Mouse (Mus musculus): ENCODE results near the gene Myl12a.

The Myl12a gene

DNA sequence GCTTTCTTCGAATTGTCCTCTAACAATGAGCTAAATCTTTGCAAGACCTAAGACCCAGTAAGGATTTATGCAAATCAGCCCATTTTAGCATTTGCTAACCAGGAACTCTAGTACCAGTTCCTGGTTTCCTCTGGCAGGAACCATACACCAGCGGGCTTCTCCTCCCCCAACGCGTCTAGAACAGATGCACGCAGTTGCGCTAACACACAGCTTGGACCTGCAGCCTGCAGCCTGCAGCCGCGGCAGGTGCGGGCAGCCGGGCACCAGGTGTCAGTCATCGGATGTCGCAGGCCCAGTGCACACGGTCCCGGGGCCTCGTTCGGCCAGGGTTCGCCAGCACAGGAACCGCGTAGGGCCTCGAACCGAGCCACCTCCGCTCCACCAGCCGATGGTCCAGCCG is 12.7 kb downstream of the Myl12a start:
- DNase-seq (ENCODE audit: low read depth in 1 of 2, low spot score in 2 of 2): no peak

DNA sequence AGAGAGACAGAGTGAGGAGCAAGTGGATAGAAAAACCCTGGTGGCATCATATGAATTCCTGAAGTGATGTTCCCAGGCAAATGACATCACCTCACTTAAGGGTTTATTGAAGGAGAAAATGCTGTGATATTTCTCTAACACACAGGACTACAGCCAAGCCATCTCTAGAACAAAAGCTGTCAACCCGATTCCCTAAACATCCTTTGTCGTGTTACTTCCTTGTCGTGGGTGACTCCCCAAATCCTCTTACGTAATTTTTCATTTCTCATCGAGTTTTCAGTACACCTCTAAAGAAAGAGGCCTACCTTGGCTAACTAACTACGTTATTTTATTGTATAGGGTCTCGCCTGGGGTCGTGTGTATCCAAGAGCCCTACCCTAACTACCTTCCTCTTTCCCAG is 13.2 kb downstream of the Myl12a start:
- DNase-seq (ENCODE audit: low read depth in 1 of 2, low spot score in 2 of 2): no peak

DNA sequence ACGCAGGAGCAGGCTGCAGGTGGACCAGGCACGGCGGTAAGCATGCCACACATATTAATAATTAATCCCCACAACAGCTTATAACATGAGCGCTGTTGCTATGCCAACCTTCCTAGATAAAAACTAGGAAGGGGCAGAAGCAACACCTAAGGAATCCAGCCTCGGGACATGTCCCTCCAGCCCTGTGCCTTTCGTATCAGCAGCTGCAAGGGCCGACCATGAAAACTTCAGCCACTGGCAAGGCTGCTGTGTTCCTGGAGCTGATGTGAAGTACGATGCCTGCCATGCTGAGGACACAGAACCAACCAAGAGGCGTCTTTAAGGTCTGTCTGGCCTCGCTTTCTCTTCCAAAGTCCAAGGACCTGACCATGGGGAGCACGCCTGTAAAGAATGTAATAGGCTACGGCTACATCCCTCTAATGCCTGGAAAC is 14.3 kb downstream of the Myl12a start:
- DNase-seq (ENCODE audit: low read depth in 1 of 2, low spot score in 2 of 2): no peak

DNA sequence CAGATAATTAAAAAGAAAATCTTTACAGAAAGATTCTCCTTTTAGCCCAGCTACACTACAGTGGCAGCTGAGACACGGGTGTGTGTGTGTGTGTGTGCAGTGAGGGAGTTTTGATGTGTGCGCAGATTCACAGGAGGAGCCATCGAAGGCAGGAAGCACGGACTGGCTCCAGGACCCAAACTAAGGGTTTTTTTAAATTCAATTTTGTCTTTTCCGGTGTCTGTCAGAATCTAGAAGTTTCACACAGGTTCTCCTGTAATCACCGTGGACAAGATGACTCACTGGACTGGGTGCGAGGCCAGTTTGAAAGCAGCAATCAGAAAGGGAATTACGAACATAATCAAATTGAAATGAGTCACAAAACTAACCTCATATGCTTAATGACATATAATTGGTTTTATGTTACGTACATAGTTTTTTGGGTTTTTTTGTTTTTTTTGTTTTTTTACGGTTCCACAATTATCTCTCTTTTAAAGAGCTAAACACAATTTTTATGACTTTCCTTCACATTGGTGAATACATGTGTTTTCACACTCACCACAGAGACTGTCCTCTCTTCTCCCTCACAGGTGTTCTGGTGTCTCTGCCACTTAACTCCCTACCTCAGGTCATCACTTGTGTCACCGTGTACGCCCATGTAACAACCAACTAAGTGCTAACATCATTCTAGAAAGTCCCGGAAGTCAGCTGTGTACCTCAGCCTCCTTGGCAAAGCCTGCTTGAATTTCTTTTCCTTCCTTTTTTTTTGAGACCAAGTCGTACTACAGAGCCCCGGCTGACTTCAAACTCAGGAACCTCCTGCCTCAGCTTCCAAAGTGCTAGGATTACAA is 15.6 kb downstream of the Myl12a start:
- DNase-seq (ENCODE audit: low read depth in 1 of 2, low spot score in 2 of 2): no peak

DNA sequence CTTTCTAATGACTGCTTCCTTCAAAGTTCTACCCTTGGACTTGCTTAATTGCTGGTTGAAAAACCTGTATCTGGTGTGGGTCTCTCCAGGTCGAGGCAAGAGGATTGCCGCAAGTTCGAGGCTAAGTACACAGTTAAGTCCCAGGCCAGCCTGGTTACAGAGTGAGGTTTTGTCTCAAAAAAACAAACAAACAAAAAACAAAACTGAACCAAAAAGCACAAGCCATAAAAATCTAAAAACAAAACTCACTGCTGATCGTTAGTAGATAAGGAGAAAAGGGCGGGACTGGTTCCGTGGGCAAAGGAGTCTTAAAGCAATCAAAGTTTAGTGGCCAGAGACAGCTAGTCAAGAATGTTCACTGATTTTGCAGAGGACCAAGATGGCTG is 16.3 kb downstream of the Myl12a start:
- no peak for DNase-seq (ENCODE audit: low read depth in 1 of 2, low spot score in 2 of 2)

DNA sequence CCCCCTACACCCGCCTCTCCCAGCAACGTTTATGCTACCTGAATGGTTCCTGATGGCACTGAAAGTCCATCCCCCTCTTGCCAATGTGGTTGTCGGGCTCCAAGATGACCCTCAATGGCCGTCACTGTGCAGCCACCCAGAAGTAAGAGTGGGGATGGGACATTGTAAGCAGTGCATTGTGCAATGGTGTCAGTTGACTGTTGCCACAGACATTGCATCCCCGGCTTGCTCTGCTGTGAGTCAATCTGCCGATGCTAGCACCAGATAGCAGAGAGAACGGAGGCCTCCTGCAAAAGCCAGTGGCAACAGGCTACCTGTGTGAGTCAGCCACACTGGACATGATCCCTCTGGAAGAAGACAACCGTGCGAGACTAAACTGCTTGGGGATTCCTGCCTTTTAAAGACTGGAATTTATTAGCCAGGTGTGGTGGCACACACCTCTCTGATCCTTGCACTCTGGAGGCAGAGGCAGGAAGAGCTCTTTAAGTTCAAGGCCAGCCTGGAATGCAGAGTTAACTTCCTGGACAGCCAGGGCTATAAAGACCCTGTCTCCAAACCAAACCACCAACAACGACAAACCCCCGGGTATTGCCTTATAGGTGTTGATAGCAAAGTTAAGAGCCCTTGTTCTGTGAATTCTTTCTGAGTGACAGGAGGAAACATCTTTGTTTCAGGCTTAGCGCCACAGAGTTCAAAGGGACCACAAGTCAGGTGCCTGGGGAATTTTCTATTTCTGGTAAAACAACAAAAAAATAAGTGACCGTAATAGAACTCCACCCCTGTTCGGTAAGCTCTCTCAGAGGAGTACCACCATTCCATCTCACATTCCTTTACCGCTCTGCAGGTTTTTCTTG is 16.9 kb downstream of the Myl12a start:
- DNase-seq (ENCODE audit: low read depth in 1 of 2, low spot score in 2 of 2): no peak

DNA sequence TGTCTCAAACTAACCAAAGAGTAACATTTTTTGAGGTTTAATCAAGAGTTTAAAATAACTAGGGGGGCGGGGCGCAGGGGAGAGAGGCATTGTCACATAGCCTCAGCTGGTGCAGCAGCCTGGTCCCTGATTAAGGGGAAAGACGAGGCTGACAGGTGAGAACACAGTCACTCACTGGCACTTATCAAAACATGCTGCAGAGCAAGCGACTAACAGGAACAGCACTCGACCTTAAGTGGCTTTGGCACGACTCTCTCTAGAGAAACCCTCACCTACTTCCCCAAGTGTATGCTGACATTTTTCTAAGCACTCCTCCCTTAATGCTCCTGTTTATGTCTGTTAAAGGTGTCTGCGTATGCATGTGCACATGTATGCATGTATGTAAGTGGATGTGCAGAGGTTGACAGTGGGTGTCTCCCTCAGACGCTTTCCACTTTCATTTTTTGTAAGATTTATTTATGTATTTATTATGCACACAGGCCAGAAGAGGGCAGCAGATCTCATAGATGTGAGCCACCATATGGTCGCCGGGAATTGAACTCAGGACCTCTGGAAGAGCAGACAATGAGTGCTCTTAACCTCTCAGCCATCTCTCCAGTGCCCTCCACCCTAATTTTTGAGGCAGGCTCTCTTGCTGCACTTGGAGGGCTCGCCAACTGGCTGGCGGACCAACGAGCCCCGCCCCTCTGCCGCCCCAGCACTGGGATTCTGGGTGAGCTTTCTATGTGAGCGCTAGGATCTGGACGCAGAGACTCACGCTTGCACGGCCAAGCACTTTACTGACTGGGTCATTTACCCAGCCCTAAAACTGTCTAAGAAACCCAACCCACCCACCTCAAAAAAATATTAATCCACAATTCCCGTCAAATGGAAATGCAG is 23.1 kb downstream of the Myl12a start:
- no peak for DNase-seq (ENCODE audit: low read depth in 1 of 2, low spot score in 2 of 2)

DNA sequence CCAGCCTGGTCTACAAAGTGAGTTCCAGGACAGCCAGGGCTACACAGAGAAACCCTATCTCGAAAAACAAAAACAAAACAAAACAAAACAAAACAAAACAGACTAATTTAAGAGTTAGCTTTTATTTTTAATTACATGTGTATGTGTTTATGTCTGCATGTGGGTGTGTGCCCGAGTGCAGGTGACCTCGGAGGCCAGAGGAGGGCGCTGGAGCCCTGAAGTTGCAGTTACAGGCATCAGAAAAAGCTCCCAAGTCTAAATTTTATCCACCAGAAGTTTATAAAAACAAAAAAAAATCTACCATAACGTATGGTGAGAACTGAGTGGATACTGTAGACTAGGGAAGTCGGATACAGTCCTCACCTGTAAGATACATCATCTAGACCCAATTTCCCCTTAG is 24.9 kb downstream of the Myl12a start:
- no peak for DNase-seq (ENCODE audit: low read depth in 1 of 2, low spot score in 2 of 2)

DNA sequence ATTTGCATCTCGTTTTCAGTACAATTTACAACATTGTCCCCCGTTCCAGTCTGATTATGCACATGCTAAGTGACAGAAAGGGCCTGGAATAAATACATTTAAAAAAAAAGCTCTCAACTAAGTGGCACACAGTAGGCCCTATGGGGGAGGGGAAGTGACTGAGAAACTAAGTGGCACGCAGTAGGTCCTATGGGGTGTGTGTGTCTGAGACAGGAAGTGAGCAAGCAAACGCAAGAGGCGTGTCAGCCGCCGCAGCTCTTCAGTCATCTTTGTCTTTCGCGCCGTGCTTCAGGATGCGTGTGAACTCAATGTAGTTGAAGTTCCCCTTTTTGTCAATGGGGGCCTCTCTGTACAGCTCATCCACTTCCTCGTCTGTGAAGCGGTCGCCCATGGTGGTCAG is 28.6 kb downstream of the Myl12a start:
- peak in 1 of 2 experiments; percentile 44 for DNase-seq (ENCODE audit: low read depth in 1 of 2, low spot score in 2 of 2)

DNA sequence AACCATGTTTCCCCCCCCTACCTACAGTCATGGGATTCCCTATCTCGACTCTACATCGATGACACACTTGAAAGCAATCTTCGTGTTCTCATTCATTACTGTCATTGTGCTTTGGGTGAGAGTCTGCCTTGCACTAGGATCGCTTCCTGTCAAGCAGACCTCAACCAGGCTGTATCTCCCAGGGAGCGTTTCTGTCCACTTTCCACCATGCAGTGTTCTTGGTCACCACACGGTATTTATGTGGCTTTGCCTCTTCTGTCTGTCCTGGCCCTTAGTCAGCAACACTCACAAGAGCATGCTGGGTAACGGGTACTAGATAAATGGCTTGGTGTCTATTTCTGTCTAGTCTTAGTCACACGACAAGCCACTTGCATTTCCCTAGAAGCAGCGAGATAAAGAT is 29.3 kb downstream of the Myl12a start:
- no peak for DNase-seq (ENCODE audit: low read depth in 1 of 2, low spot score in 2 of 2)

DNA sequence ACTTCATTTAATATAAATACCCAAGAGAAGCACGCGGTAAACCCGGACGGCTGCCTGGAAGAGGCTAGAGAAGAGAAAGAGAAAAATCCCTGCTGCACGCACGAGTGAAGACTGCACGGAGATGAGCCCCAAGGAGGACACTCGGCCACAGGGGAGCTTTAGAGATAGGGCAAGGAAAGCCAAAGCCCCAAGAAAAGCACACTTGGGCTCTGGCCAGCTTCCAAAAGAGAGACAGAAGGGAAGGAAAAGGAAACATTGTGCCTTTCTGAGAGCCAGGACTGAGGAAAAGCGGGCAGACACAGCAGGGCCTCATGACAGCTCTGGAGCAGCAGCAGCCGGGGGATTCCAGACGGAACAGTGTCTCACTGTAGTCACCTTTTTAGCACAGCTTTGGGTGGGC is 31.5 kb downstream of the Myl12a start:
- no peak for DNase-seq (ENCODE audit: low read depth in 1 of 2, low spot score in 2 of 2)

DNA sequence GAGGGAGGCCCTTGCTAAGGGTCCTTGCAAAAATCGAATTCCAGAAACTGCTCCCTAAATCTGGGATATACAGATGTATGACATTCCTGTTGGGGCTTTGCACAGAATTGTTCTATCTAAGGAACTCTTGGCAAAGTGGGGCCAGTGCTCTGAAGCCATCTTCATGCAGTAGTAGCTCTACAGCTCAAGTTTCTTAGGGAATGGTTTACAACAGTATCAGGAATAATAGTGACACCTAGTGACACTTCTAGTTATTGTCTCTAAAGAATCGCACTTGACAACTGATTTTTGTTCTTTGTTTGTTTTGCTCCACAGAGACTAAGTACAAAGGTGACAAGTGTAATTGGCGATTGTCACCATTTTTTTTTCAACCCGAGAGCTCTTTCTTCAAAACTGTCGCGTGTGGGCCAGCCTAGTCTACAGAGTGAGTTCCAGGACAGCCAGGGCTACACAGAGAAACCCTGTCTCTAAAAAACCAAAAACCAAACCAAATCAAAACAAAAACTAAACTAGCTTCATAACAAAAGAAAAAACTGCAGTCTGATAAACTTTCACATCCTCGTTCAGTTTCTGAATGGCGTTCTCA is 34.0 kb downstream of the Myl12a start:
- no peak for DNase-seq (ENCODE audit: low read depth in 1 of 2, low spot score in 2 of 2)

DNA sequence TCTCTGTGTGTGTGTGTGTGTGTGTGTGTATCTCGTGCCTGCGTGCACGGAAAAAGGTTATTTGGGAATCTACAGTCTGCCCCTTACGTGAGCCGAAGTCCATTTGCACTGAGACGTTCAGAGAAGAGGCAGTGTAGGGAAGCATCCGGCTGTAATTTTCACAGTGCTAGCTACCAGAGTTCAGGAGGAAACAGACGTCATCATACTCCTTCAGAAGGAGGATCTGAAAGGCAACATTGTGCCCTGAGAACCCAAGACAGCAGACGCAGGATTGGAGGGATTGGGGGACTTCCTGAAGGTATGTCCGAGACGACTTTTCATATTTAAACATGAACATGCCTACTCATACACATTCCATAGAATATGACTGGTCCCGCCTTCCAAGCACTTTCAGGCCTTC is 35.0 kb downstream of the Myl12a start:
- DNase-seq (ENCODE audit: low read depth in 1 of 2, low spot score in 2 of 2): peak in 1 of 2 experiments; percentile 25

DNA sequence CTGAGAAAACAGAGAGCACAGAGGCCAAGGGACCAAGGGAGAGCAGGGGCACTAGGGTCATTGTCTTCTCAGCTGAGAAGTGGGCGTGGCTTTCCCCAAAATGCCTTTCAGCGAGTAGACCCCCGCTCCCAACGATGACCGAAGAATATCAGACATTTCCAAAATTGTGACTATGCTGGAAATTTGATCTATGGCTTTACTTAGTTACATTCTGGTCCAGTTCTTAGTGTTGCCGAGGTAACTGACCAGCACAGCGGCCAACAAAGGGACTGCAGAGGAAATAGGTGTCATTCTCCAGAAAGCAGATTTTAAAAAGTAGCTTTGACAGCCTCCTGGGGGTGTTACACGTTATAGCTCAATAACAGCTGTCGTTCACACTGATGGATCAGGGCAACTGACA is 35.5 kb downstream of the Myl12a start:
- no peak for DNase-seq (ENCODE audit: low read depth in 1 of 2, low spot score in 2 of 2)

DNA sequence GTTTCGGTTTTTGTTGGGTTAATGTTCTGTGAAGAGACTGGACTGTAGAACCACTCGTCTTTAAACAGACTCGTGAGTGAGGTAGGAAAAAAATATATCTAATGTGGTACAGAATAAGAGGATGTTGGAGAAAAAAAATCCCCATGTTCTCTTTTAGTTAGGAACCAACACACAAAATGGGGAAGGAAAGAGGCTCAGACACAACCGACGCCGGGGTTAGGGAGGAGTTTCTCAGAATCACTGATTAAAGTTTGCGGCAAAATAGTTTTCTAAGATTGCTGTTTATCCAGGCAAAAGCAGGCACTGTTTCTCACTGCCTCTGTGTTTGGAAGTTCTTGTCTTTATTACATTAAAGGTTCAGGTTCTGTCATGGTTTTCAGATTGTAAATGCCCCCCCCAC is 36.6 kb downstream of the Myl12a start:
- peak in 1 of 2 experiments; percentile 20 for DNase-seq (ENCODE audit: low read depth in 1 of 2, low spot score in 2 of 2)

DNA sequence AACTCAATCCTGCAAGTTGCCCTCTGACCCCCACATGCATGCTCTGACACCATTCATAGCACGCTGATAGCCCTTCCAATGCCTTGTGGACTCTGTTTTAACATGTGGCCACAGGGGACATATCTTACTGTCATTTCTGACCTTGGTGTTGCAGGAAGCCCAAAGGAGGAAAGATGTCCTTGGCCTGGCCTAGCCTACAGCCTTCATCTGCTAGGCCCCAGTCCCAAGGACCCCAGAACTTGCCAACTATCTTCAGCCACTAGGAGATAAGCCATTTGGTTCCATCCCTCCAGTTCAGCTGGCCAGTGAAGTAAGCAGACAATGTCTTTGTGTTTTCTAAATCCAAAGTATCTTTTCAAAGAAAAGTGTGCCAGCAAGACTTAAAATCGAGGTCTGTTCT is 37.4 kb downstream of the Myl12a start:
- no peak for DNase-seq (ENCODE audit: low read depth in 1 of 2, low spot score in 2 of 2)

DNA sequence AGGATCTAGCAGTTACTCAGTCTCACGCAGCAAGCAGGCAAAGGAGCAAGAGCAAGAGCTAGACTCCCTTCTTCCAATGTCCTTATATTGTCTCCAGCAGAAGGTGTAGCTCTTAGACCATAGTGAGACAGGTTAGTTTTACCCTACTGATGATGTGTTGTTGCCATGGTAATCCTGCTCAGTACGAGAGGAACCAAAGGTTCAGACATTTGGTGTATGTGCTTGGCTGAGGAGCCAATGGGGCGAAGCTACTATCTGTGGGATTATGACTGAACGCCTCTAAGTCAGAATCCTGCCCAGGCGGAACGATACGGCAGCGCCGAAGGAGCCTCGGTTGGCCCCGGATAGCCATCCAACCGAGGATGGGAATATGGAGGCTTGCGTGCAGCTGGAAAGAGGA is 39.1 kb downstream of the Myl12a start:
- DNase-seq (ENCODE audit: low read depth in 1 of 2, low spot score in 2 of 2): peak; percentile 84 to 98

DNA sequence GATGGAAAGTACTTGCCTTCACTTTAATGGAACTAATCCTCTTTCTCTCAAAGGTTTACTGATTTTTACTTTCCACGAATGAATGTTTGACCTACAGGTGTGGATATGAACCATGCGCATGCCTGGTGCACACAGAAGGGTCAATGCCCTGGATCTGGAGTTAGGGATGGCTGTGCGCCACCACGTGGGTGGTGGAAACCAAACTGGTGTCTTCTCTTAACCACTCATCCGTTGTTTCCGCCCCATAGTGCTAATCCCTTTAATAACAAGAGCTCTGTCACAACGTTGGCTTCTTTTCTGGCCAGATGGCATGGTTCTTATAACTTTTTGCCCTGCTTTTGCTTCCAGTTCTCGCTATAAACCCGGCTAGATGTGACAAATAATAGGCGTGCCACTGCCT is 51.4 kb downstream of the Myl12a start:
- no peak for DNase-seq (ENCODE audit: low read depth in 1 of 2, low spot score in 2 of 2)

DNA sequence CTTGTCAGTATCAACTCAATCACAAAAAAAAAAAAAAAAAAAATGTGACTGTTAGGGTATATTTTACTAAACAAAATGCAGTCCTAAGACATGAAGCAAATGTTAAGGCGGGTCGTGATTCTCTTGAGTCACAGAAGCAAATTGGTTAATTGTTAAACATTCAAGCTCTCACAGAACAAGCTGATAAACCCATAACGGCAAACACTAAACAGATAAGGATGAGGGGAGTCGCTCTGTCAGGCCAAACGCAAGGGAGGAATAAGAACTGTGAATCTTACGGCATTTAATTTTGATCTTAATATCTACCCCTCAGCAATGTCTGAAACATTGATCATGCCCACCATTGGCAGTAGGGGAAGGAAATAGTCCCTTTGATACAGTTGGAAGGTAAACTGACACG is 53.5 kb downstream of the Myl12a start:
- no peak for DNase-seq (ENCODE audit: low read depth in 1 of 2, low spot score in 2 of 2)

DNA sequence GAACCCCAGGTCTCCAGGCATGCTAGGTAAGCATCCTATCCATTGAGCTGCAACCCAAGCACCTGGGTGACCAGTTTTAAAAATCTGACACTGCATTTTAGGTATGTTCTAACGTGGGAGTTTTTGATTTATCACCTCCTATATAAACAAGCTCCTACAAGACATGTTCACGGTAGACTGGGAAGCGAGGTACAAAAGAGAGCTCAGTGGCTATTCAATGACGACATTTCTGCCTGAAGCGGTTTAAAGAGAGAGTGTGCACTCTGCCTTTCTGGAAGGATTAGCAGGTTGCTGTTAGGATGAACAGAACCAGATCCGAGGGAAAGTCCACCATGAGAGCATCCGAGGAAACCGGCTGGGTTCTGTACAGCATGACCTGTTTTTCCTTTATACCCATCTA is 54.0 kb downstream of the Myl12a start:
- no peak for DNase-seq (ENCODE audit: low read depth in 1 of 2, low spot score in 2 of 2)

DNA sequence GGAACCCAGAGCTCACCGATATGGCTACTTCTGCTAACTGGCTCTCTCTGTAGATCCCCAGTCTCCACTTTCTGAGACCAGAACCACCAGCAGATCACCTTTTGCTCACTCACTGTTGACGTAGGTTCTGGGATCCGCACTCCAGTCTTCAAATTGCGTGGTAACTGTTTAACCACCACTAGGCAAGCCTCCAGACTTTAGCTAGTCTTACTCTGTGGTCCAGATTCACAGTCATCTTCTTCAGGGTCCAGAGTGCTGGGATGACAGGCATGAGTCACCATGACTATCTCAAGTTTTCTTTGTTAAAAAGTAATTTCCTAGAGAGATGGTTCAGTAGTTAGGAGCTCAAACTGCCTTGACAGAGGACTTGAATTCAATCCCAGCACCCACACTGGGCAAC is 58.9 kb downstream of the Myl12a start:
- DNase-seq (ENCODE audit: low read depth in 1 of 2, low spot score in 2 of 2): no peak
